Mouse (Mus musculus) midbrain, embryonic 12.5 days (tissue): ENCODE measurements around the gene Nrsn1. TPM values are rescaled to one million over a fixed set of nuclear protein-coding genes. Genes with fewer than 3 reads are reported as not detected.
"Not testable (repeated sequence)": the region's sequence is repeated elsewhere in the genome, so short reads cannot be mapped to it uniquely, and the experiment has no call there.

Experiments used
- ATAC-seq: fragments of 200-750 bp; cut with Nextera tagmentation; 2 replicates; pipeline ENCODE4 v1.8.0; 2017; ENCODE audit warnings: low read depth, moderate TSS enrichment, moderate library complexity; ENCODE audit not compliant: low FRiP score
- H3K27ac ChIP-seq: fragments of 300-500 bp; sonication (generic); replicated peaks from 2 replicates; pipeline ENCODE4 v1.5.1; 2016; ENCODE audit warnings: mild to moderate bottlenecking
- H3K27me3 ChIP-seq: fragments of 300-500 bp; sonication (generic); 2 replicates; pipeline ENCODE4 v1.6.1; 2016; ENCODE audit warnings: mild to moderate bottlenecking
- H3K36me3 ChIP-seq: fragments of 300-500 bp; sonication (generic); 2 replicates; pipeline ENCODE4 v1.6.1; 2016
- H3K4me1 ChIP-seq: fragments of 300-500 bp; sonication (generic); 2 replicates; pipeline ENCODE4 v1.6.1; 2016
- H3K4me2 ChIP-seq: fragments of 300-500 bp; sonication (generic); replicated peaks from 2 replicates; pipeline ENCODE4 v1.6.1; 2016; ENCODE audit warnings: mild to moderate bottlenecking, moderate library complexity
- H3K4me3 ChIP-seq: fragments of 300-500 bp; sonication (generic); 2 replicates; pipeline ENCODE4 v1.5.1; 2016; ENCODE audit warnings: mild to moderate bottlenecking
- H3K9ac ChIP-seq: fragments of 300-500 bp; sonication (generic); replicated peaks from 2 replicates; pipeline ENCODE4 v1.6.1; 2016; ENCODE audit warnings: mild to moderate bottlenecking, moderate library complexity
- H3K9me3 ChIP-seq: fragments of 300-500 bp; sonication (generic); 2 replicates; pipeline ENCODE4 v1.6.1; 2016; ENCODE audit warnings: mild to moderate bottlenecking
- WGBS: fragments of 180-500 bp; shearing (Covaris S2); methylation state at CpG from one replicate; pipeline ENCODE4 v1.1.7; 2016; 5-methylcytosine and 5-hydroxymethylcytosine counted together
- polyA plus RNA-seq: library from polyadenylated mRNA; unstranded; fragments of >200 nt; fragmentation: Nextera tagmentation; extraction: Ambion mirVana; gene quantifications from 2 replicates; pipeline ENCODE4 v1.2.1, GENCODE M21; 2016

The Nrsn1 gene
- 16.3 and 19.2 TPM in 2 replicates for polyA plus RNA-seq

- H3K27me3 ChIP-seq, H3K36me3 ChIP-seq, H3K27ac ChIP-seq, H3K4me1 ChIP-seq, H3K9me3 ChIP-seq: not testable (repeated sequence)
- H3K9ac ChIP-seq: peak within 1 kb of the TSS; percentile 24; the same call in 1 of the 2 replicates
- peak within 1 kb of the TSS; percentile 63 for H3K4me2 ChIP-seq
- peak; percentile 24; the same call in 1 of the 2 replicates for ATAC-seq
- H3K4me3 ChIP-seq: peak within 1 kb of the TSS; percentile 47
- WGBS: 66% methylated on average over 2 of the region's 2 CpGs
Measured at GRCm38 (mm10) chr13:25270402-25270801, at the start of gene Nrsn1. Gene Nrsn1, minus strand, starts transcription at chr13:25270502.

- Histone ChIP-seq H3K4me2 (no peak overlapping the region), H3K27ac (no peak overlapping the region), H3K27me3 (no peaks in the 10 kb centered on the region), H3K9me3 (no peaks in the 10 kb centered on the region), H3K4me1 (peaks cover 2% of the 10 kb centered on the region; the same call in 1 of the 2 replicates), H3K36me3 (no peaks in the 10 kb centered on the region), H3K4me3 (no peak overlapping the region), H3K9ac (no peak overlapping the region)
- ATAC-seq: no peak
- WGBS: 81% methylated on average over 2 of the region's 2 CpGs
Measured at GRCm38 (mm10) chr13:25312059-25312458, 41.8 kb upstream of the Nrsn1 start.

- Histone ChIP-seq H3K27ac (no peak overlapping the region), H3K9me3 (no peaks in the 10 kb centered on the region), H3K36me3 (no peaks in the 10 kb centered on the region), H3K4me3 (no peak overlapping the region), H3K27me3 (no peaks in the 10 kb centered on the region), H3K4me2 (no peak overlapping the region), H3K9ac (no peak overlapping the region), H3K4me1 (peaks cover 2% of the 10 kb centered on the region; the same call in 1 of the 2 replicates)
- ATAC-seq: no peak
Measured at GRCm38 (mm10) chr13:25310068-25310467, 39.8 kb upstream of the Nrsn1 start.

GRCm38 (mm10) chr13:25288736-25289135 lies 18.4 kb upstream of the Nrsn1 start:
- H3K27ac ChIP-seq: no peak overlapping the region
- H3K9me3 ChIP-seq: no peaks in the 10 kb centered on the region
- no peak for ATAC-seq
- no peak overlapping the region for H3K4me3 ChIP-seq
- H3K4me1 ChIP-seq: no peaks in the 10 kb centered on the region
- no peak overlapping the region for H3K9ac ChIP-seq
- H3K4me2 ChIP-seq: no peak overlapping the region
- H3K36me3 ChIP-seq: no peaks in the 10 kb centered on the region
- 76% methylated on average over 1 of the region's 1 CpGs for WGBS
- H3K27me3 ChIP-seq: no peaks in the 10 kb centered on the region

DNA sequence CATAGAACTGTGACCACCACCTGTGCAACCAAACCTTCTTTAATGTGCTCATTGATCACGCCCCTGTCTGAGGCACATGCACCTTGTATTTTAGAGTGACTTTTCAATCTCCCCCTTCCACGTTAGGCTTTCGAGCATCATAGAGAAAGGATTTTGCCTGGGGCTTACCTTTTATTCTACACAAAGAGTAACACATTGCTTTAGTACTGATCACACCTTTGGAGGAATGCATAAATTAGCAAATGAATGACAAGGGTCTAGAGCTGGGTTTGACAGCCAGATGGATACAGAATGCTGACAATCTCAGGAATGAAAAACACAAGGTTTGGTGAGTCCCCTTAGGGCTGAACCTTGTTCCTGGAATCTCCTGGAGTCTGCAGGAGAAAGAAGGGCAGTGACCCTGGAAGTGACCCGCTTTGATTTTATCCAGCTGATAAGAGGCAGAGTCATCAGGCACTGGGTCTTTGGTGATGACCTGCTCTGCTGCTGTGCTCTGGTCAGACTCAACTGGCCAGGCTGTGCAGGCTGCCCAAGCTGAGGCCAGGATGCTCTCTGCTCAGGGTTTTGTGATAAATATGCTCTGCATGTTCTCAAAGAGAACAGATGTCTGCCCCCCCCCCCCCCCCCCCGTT lies 4.7 kb upstream of the Nrsn1 start:
- Histone ChIP-seq H3K4me3 (no peak overlapping the region), H3K4me2 (no peak overlapping the region), H3K9me3 (no peaks in the 10 kb centered on the region), H3K9ac (no peak overlapping the region), H3K36me3 (no peaks in the 10 kb centered on the region), H3K27me3 (no peaks in the 10 kb centered on the region), H3K27ac (no peak overlapping the region), H3K4me1 (no peaks in the 10 kb centered on the region)
- 59% methylated on average over 5 of the region's 5 CpGs for WGBS
- ATAC-seq: no peak

DNA sequence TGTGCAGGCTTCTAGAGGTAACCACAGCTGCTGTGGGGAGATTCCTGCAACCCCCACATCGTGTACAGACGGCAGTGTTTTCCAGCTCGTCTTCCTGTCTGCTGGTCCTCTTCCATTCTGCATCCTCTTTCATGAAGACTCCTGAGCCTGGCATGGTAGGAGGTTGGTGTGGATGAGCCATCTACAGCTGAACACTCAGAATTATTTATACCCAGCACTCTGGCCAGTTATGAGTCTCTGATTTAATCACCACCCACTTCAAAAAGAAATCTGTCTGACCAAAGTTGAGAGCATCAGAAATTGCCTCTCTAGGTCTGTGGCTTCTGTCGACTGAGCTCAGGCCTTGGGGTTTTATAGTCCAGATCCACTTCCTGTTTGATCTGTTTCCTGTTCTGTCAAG lies 1.9 kb upstream of the Nrsn1 start:
- Histone ChIP-seq H3K9me3 (no peaks in the 10 kb centered on the region), H3K27me3 (no peaks in the 10 kb centered on the region), H3K4me3 (no peak overlapping the region), H3K4me2 (no peak overlapping the region), H3K27ac (no peak overlapping the region), H3K36me3 (no peaks in the 10 kb centered on the region), H3K4me1 (peaks cover 6% of the 10 kb centered on the region; the same call in 1 of the 2 replicates), H3K9ac (no peak overlapping the region)
- no peak for ATAC-seq
- WGBS: 83% methylated on average over 4 of the region's 4 CpGs

GRCm38 (mm10) chr13:25269569-25270268 lies 583 bp downstream of the Nrsn1 start:
- H3K27ac ChIP-seq: no peak overlapping the region
- no peaks in the 10 kb centered on the region for H3K27me3 ChIP-seq
- ATAC-seq: peak; percentile 98
- peak overlapping the region; percentile 24; the same call in 1 of the 2 replicates for H3K9ac ChIP-seq
- peak overlapping the region; percentile 63 for H3K4me2 ChIP-seq
- H3K36me3 ChIP-seq: no peaks in the 10 kb centered on the region
- H3K4me1 ChIP-seq: peaks cover 6% of the 10 kb centered on the region; the same call in 1 of the 2 replicates
- H3K4me3 ChIP-seq: peak overlapping the region; percentile 47
- 2% methylated on average over 35 of the region's 42 CpGs for WGBS
- no peaks in the 10 kb centered on the region for H3K9me3 ChIP-seq

DNA sequence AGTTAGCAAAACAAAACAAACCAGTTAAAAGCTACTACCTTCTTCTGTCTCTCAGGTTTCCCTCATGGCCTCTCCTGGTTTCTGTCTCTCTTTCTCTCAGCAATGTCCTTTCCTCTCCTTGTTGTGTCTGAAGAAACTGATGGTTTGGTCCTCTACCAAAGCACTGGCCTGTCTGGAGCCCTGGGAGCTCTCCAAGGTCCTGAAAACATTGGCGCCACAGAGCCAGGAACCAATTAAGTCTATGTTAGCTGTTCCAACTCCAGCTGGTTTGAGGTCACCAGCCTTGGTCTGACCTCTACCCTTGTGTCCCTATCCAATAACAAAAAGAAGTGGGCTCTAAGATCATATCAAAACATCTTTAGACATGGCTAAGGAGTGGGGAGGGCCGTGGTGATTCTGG lies 1.3 kb downstream of the Nrsn1 start:
- Histone ChIP-seq H3K4me3 (peak overlapping the region; percentile 47; the same call in 1 of the 2 replicates), H3K36me3 (no peaks in the 10 kb centered on the region), H3K27me3 (no peaks in the 10 kb centered on the region), H3K4me2 (peak overlapping the region; percentile 63), H3K9ac (no peak overlapping the region), H3K27ac (no peak overlapping the region), H3K9me3 (no peaks in the 10 kb centered on the region), H3K4me1 (peaks cover 6% of the 10 kb centered on the region; the same call in 1 of the 2 replicates)
- ATAC-seq: no peak
- 7% methylated on average over 2 of the region's 2 CpGs for WGBS

DNA sequence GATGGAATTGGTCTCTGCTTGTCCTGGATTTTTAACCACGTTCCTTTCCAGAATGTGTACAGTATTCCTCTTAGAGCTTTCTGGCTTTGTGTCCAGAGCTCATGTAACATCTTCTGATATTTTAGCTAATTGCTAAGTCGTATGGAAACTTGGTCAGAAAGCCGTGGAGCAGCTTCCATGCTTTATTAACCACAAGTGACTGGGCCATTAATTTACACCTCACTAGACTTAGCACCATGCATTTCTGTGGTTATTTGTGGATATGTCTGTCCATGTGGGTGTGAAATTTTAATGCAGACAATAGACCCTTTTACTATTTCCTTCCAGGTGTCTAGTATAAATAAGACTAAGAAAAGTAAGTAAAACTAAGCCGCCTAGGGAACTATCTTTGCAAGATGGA lies 7.6 kb downstream of the Nrsn1 start:
- Histone ChIP-seq H3K27me3 (no peaks in the 10 kb centered on the region), H3K4me1 (0 out of 2 replicates have a peak, but pooled peaks cover 3% of the 10 kb centered on the region), H3K9me3 (no peaks in the 10 kb centered on the region), H3K4me2 (no peak overlapping the region), H3K9ac (no peak overlapping the region), H3K36me3 (no peaks in the 10 kb centered on the region), H3K27ac (no peak overlapping the region), H3K4me3 (no peak overlapping the region)
- WGBS: 81% methylated on average over 4 of the region's 4 CpGs
- no peak for ATAC-seq

- no peaks in the 10 kb centered on the region for H3K27me3 ChIP-seq
- H3K36me3 ChIP-seq: 0 out of 2 replicates have a peak, but pooled peaks cover 6% of the 10 kb centered on the region
- 0 out of 2 replicates have a peak, but pooled peaks cover 3% of the 10 kb centered on the region for H3K4me1 ChIP-seq
- no peaks in the 10 kb centered on the region for H3K9me3 ChIP-seq
- no peak for ATAC-seq
- H3K4me2 ChIP-seq: no peak overlapping the region
- no peak overlapping the region for H3K9ac ChIP-seq
- no peak overlapping the region for H3K4me3 ChIP-seq
- H3K27ac ChIP-seq: no peak overlapping the region
- WGBS: 86% methylated on average over 6 of the region's 6 CpGs
Measured at GRCm38 (mm10) chr13:25257608-25258007, 12.7 kb downstream of the Nrsn1 start.

DNA sequence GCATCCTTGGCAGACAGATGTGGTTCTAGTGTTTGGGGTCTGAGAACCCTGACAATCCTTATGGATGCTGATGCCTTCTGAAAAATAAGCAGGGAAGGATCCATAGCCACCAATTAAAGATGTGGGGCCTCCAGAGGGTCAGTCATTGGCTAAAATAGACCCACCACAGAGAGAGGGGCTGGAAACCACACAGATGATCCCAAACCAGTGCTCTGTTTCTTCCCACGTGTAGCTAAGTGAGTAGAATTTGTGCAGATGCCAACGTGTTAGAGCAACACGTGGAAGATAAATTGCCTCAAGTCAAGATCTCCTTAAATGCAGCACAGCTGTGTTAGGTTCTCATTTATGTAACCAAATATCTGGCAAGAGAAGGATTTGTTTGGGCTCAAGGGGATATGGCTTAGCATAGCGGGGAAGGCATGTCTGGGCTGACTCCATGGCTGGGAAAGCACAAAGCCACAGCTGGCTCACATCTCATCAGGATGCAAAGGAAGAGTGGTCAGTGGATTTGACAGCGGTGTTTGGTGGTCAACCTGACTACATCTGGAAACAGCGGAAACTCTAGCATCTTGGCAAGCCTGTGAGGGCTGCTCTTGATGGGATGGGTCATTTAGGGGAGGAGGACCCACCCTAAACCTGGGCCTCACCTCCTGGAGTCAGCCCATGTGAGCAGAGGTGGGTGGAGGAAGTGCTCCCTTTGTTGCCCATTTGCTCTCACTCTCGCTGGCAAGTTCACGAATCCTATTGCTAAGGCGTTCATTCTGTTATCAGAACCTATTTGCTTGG lies 15.6 kb downstream of the Nrsn1 start:
- H3K4me1 ChIP-seq: no peaks in the 10 kb centered on the region
- no peak for ATAC-seq
- 0 out of 2 replicates have a peak, but pooled peaks cover 6% of the 10 kb centered on the region for H3K36me3 ChIP-seq
- 85% methylated on average over 9 of the region's 9 CpGs for WGBS
- no peaks in the 10 kb centered on the region for H3K27me3 ChIP-seq
- H3K9me3 ChIP-seq: no peaks in the 10 kb centered on the region
- no peak overlapping the region for H3K27ac ChIP-seq
- no peak overlapping the region for H3K4me3 ChIP-seq
- H3K9ac ChIP-seq: no peak overlapping the region
- H3K4me2 ChIP-seq: no peak overlapping the region

DNA sequence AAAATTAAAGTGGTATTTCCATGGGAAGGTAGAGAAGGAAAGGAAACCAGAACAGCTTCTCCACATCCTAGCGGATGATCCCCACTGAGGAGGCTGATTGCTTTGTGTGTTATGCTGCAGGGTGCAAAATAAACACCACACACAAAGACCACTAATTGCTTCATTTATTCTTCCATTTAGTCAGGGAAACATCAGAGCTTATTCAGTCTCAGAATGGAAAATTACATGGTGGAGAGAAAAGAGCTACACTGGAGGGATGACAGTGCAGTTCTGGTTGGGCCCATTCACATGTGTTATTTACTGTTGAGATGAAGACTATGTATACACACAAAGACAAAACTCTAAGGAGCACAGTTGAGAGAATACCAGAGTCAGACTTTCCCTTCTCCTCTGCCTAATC lies 18.4 kb downstream of the Nrsn1 start:
- Histone ChIP-seq H3K4me1 (no peaks in the 10 kb centered on the region), H3K4me3 (no peak overlapping the region), H3K4me2 (no peak overlapping the region), H3K27me3 (no peaks in the 10 kb centered on the region), H3K9ac (no peak overlapping the region), H3K27ac (no peak overlapping the region), H3K36me3 (0 out of 2 replicates have a peak, but pooled peaks cover 6% of the 10 kb centered on the region), H3K9me3 (no peaks in the 10 kb centered on the region)
- 76% methylated on average over 1 of the region's 1 CpGs for WGBS
- no peak for ATAC-seq
